Comparison of ENCODE assay signal across 23 mouse cellular contexts in genomic region chr4:141724594-141724993, GRCm38 (mm10). TPM values are rescaled to one million over a fixed set of nuclear protein-coding genes. Genes with fewer than 3 reads are reported as not detected.
DNase-seq lines count a peak whose midpoint lies in the region; ATAC-seq and TF ChIP-seq lines count a peak whose summit lies in the region.
"Had no signal": no experiment of that assay in that cellular context is flagged by ENCODE, and none has a peak within 500 bp of the region (broad histone marks: within the 10 kb centered on the region; RNA-seq: fewer than 3 reads in every experiment).

No protein-coding gene starts in this region.

- TF ChIP-seq POLR2A in liver, adult 2 months (IDR thresholded peaks at IDR 0.05; ENCODE audit: extremely low read depth, insufficient read depth, low read length): no peak

- peaks cover 35% of the 10 kb centered on the region for H3K4me1 ChIP-seq in heart, embryonic 13.5 days
- H3K4me1 ChIP-seq in liver, adult 2 months (ENCODE audit: control insufficient read depth, insufficient read depth, low read length): peaks cover 38% of the 10 kb centered on the region
- peaks cover 55% of the 10 kb centered on the region for H3K4me1 ChIP-seq in liver, embryonic 12.5 days
- peaks cover 45% of the 10 kb centered on the region for H3K4me1 ChIP-seq in megakaryocyte, embryonic 14.5 days

- H3K36me3 ChIP-seq in heart, embryonic 13.5 days: peaks cover 11% of the 10 kb centered on the region
- H3K36me3 ChIP-seq in liver, adult 2 months (ENCODE audit: control insufficient read depth, insufficient read depth, low read length): peaks cover 15% of the 10 kb centered on the region
- H3K36me3 ChIP-seq in liver, embryonic 12.5 days: peaks cover 20% of the 10 kb centered on the region
- peaks cover 15% of the 10 kb centered on the region for H3K36me3 ChIP-seq in megakaryocyte, embryonic 14.5 days (replicated peaks; ENCODE audit: low read length)

- 0 out of 2 replicates have a peak overlapping the region, but pooled peaks have one; percentile 20 for H3K27ac ChIP-seq in heart, embryonic 13.5 days (replicated peaks)
- peak overlapping the region; percentile 89; the same call in 1 of the 2 replicates for H3K27ac ChIP-seq in liver, adult 2 months (replicated peaks; ENCODE audit: insufficient read depth, low read depth, low read length)
- 0 out of 2 replicates have a peak overlapping the region, but pooled peaks have one; percentile 2 for H3K27ac ChIP-seq in liver, embryonic 12.5 days
- H3K27ac ChIP-seq: forebrain, embryonic 10.5 days had no signal

- peaks cover 29% of the 10 kb centered on the region for H3K79me2 ChIP-seq in liver, adult 2 months (ENCODE audit: control insufficient read depth, insufficient read depth, low read length)

- no peak overlapping the region for H3K4me3 ChIP-seq in heart, embryonic 13.5 days
- H3K4me3 ChIP-seq in liver, adult 2 months (ENCODE audit: insufficient read depth, low read depth, low read length): no peak overlapping the region
- no peak overlapping the region for H3K4me3 ChIP-seq in liver, embryonic 12.5 days
- H3K4me3 ChIP-seq in megakaryocyte, embryonic 14.5 days (replicated peaks): peak overlapping the region; percentile 59

- H3K27me3 ChIP-seq in heart, embryonic 13.5 days (replicated peaks): no peaks in the 10 kb centered on the region
- no peaks in the 10 kb centered on the region for H3K27me3 ChIP-seq in liver, adult 2 months (ENCODE audit: control insufficient read depth, insufficient read depth, low read length)
- peaks cover 8% of the 10 kb centered on the region; the same call in 1 of the 2 replicates for H3K27me3 ChIP-seq in liver, embryonic 12.5 days (replicated peaks)
- H3K27me3 ChIP-seq in megakaryocyte, embryonic 14.5 days (replicated peaks): peaks cover 9% of the 10 kb centered on the region
- H3K27me3 ChIP-seq: neural tube, embryonic 13.5 days had no signal

- no peak overlapping the region for H3K9ac ChIP-seq in heart, embryonic 13.5 days
- no peak overlapping the region for H3K9ac ChIP-seq in liver, adult 2 months (ENCODE audit: low read depth, low read length)
- H3K9ac ChIP-seq in liver, embryonic 12.5 days: no peak overlapping the region

- intact Hi-C loops in heart, postnatal 14 days (cut with DNase I): no loop called here

- DNase-seq in heart, postnatal 14 days: no peak
- DNase-seq in liver, adult 2 months (ENCODE audit: extremely low read depth, low read depth, low spot score): no peak
- DNase-seq in liver: no peak
- no peak for DNase-seq in cerebellum, adult 11 months
- no peak for DNase-seq in frontal cortex, postnatal 10 days (ENCODE audit: low spot score in 2 of 2)
- DNase-seq: adrenal gland, postnatal 36 days; cerebellum, postnatal 36 days; gastrocnemius, postnatal 25 days; lung, postnatal 14 days; thymus, postnatal 36 days had no signal

- no peak overlapping the region; the same call in 1 of the 2 replicates for H3K4me2 ChIP-seq in heart, embryonic 13.5 days
- H3K4me2 ChIP-seq in liver, embryonic 12.5 days: peak overlapping the region; percentile 93

- no peak for ATAC-seq in heart, embryonic 13.5 days (ENCODE audit: extremely low read depth, insufficient number of reproducible peaks, low FRiP score, low TSS enrichment)
- ATAC-seq in liver, embryonic 12.5 days: no peak
- ATAC-seq: CD4-positive, CD25-positive, alpha-beta regulatory T cell, adult 4 months had no signal

- 62% methylated on average over 11 of the region's 11 CpGs for WGBS in heart, embryonic 13.5 days
- 64% methylated on average over 11 of the region's 11 CpGs for WGBS in liver, adult 2 months
- 50% methylated on average over 11 of the region's 11 CpGs for WGBS in liver, embryonic 12.5 days (ENCODE audit: insufficient replicate concordance)

- no peaks in the 10 kb centered on the region for H3K9me3 ChIP-seq in heart, embryonic 13.5 days
- H3K9me3 ChIP-seq in liver, embryonic 12.5 days (replicated peaks): peaks cover 5% of the 10 kb centered on the region; the same call in 1 of the 2 replicates
- H3K9me3 ChIP-seq in megakaryocyte, embryonic 14.5 days: no peaks in the 10 kb centered on the region
- H3K9me3 ChIP-seq: forebrain, embryonic 10.5 days; neural tube, embryonic 13.5 days had no signal

- no peak for TF ChIP-seq CTCF in liver, adult 2 months (IDR thresholded peaks at IDR 0.05; ENCODE audit: low read depth, low read length)

RNA-seq across cellular contexts. Expression of gene Ddi2, which starts 1.4 kb away (rescaled TPM):
- 13.2 and 15.6 TPM in 2 replicates for polyA plus RNA-seq in heart, embryonic 13.5 days (2015; fragmentation: Nextera tagmentation; extraction: Ambion mirVana)
- total RNA-seq in heart, postnatal 14 days (2021): 10 to 100 TPM; 39.0 to 40.4 TPM
- total RNA-seq in liver, adult 2 months (2014; rRNA removed): 59.2 and 64.0 TPM in 2 replicates
- polyA plus RNA-seq in liver, adult 2 months (2012; rRNA removed): 51.2 and 55.7 TPM in 2 replicates
- polyA plus RNA-seq in liver, embryonic 12.5 days (2016; fragmentation: Nextera tagmentation; extraction: Ambion mirVana): 28.0 and 28.6 TPM in 2 replicates
- 0.43 and 1.7 TPM in 2 replicates for polyA plus RNA-seq in megakaryocyte, embryonic 14.5 days (2012; ENCODE audit: insufficient read depth, low replicate concordance)

RNA-seq across cellular contexts. Expression of gene Agmat, which starts 21.9 kb away (rescaled TPM):
- 1.0 and 1.9 TPM in 2 replicates for polyA plus RNA-seq in heart, embryonic 13.5 days (2015; fragmentation: Nextera tagmentation; extraction: Ambion mirVana)
- under 1 TPM; 0.72 to 0.98 TPM for total RNA-seq in heart, postnatal 14 days (2021)
- total RNA-seq in liver, adult 2 months (2014; rRNA removed): 164 and 180 TPM in 2 replicates
- polyA plus RNA-seq in liver, adult 2 months (2012; rRNA removed): 453 and 487 TPM in 2 replicates
- polyA plus RNA-seq in liver, embryonic 12.5 days (2016; fragmentation: Nextera tagmentation; extraction: Ambion mirVana): 16.0 and 16.3 TPM in 2 replicates
- not detected in 2 replicates for polyA plus RNA-seq in megakaryocyte, embryonic 14.5 days (2012; ENCODE audit: insufficient read depth, low replicate concordance)
- total RNA-seq: layer of hippocampus, postnatal 14 days had no signal
- polyA plus RNA-seq: CD4-positive, CD25-positive, alpha-beta regulatory T cell, adult 4 months; embryonic facial prominence, embryonic 11.5 days; forebrain, embryonic 10.5 days; G1E; hindbrain, embryonic 11.5 days; midbrain, embryonic 11.5 days; neural tube, embryonic 13.5 days had no signal

RNA-seq across cellular contexts. Expression of gene Rsc1a1, which starts 39.2 kb away (rescaled TPM):
- polyA plus RNA-seq in heart, embryonic 13.5 days (2015; fragmentation: Nextera tagmentation; extraction: Ambion mirVana): 0.43 and 0.96 TPM in 2 replicates
- total RNA-seq in heart, postnatal 14 days (2021): not detected
- total RNA-seq in liver, adult 2 months (2014; rRNA removed): 16.3 and 30.3 TPM in 2 replicates
- polyA plus RNA-seq in liver, adult 2 months (2012; rRNA removed): 52.0 and 70.9 TPM in 2 replicates
- 0.74 TPM in 1 of 2 replicates, not detected in the other for polyA plus RNA-seq in liver, embryonic 12.5 days (2016; fragmentation: Nextera tagmentation; extraction: Ambion mirVana)
- polyA plus RNA-seq in megakaryocyte, embryonic 14.5 days (2012; ENCODE audit: insufficient read depth, low replicate concordance): 3.0 and 5.9 TPM in 2 replicates
- total RNA-seq: left cerebral cortex, postnatal 14 days had no signal
- polyA plus RNA-seq: CD4-positive, CD25-positive, alpha-beta regulatory T cell, adult 4 months; heart, embryonic 16.5 days; neural tube, embryonic 13.5 days had no signal

RNA-seq across cellular contexts. Expression of gene Plekhm2, which starts 59.9 kb away (rescaled TPM):
- polyA plus RNA-seq in heart, embryonic 13.5 days (2015; fragmentation: Nextera tagmentation; extraction: Ambion mirVana): 4.9 and 5.1 TPM in 2 replicates
- 100 to 1,000 TPM; 101 to 103 TPM for total RNA-seq in heart, postnatal 14 days (2021)
- total RNA-seq in liver, adult 2 months (2014; rRNA removed): 2.7 and 5.0 TPM in 2 replicates
- 11.2 and 13.5 TPM in 2 replicates for polyA plus RNA-seq in liver, adult 2 months (2012; rRNA removed)
- 1.9 and 2.4 TPM in 2 replicates for polyA plus RNA-seq in liver, embryonic 12.5 days (2016; fragmentation: Nextera tagmentation; extraction: Ambion mirVana)
- 19.4 and 24.8 TPM in 2 replicates for polyA plus RNA-seq in megakaryocyte, embryonic 14.5 days (2012; ENCODE audit: insufficient read depth, low replicate concordance)

Comparison
In these comparisons a context has a peak if more than half of its experiments do, and no peak if none do; other contexts are left out.
1. RNA of gene Agmat, which starts 21.9 kb away (polyA plus RNA-seq): 453 to 487 TPM in liver, adult 2 months; 16.0 to 16.3 TPM in liver, embryonic 12.5 days, 1.0 to 1.9 TPM in heart, embryonic 13.5 days and not detected in megakaryocyte, embryonic 14.5 days; every median in the first group is over 10 times any median in the second.
2. H3K27ac ChIP-seq: peak in every context shown above with its lines; median percentile 89 in liver, adult 2 months; 20 in heart, embryonic 13.5 days; 2 in liver, embryonic 12.5 days.